Mouse (Mus musculus): ENCODE results near the gene Pde6b. TPM values are rescaled to one million over a fixed set of nuclear protein-coding genes. Genes with fewer than 3 reads are reported as not detected.

The Pde6b gene
- polyA plus RNA-seq, 1 experiment from 2014 or later, result 0.39 TPM

DNA sequence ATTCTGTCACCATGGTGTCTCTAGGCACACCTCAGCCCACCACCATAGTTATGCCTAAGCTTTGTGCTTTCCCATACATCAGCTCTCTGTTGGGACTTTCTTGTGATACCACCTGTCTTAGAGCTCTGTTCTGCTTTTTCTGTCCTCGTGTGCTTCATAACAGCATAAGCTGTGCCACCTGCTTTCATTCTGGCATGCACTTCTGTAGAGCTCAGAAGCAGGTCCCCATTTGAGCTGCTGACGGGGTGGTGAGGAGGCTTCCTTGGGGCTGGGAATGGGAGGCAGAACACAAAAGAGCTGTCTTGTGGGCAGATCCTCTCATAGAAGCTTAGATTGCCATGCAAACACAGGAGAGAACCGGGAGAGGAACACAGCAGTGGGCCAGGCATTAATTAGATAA, 87.8 kb downstream of the Pde6b start:
- H3K4me3 ChIP-seq (ENCODE audit: low read length), result no peak overlapping the region
- no peaks in the 10 kb centered on the region for H3K4me1 ChIP-seq (ENCODE audit: insufficient read depth, low read length)
- H3K27ac ChIP-seq (ENCODE audit: low read length), result no peak overlapping the region
- WGBS, result 93% methylated on average over 3 of the region's 3 CpGs
- H3K27me3 ChIP-seq (ENCODE audit: insufficient read depth, low read length), result no peaks in the 10 kb centered on the region
- ATAC-seq (ENCODE audit: low FRiP score, low TSS enrichment), result no peak
- H3K4me2 ChIP-seq (replicated peaks; ENCODE audit: low read depth, low read length), result no peak overlapping the region
- H3K36me3 ChIP-seq (ENCODE audit: insufficient read depth, low read length), result peaks cover 65% of the 10 kb centered on the region
- no peak overlapping the region for H3K9ac ChIP-seq (replicated peaks; ENCODE audit: low read length)
- H3K9me3 ChIP-seq (ENCODE audit: low read length), result no peaks in the 10 kb centered on the region

Other genes with a start within 250 kb of the Pde6b start
- 43.9 and 46.5 TPM in 2 replicates for gene Dr1, start 119.5 kb upstream of the Pde6b start, polyA plus RNA-seq (2015; fragmentation: Nextera tagmentation; extraction: Ambion mirVana)
- gene Pigg, start 75.8 kb upstream of the Pde6b start, polyA plus RNA-seq (2015; fragmentation: Nextera tagmentation; extraction: Ambion mirVana), result 7.3 and 7.5 TPM in 2 replicates
- 0.21 TPM in 1 of 2 replicates, not detected in the other for gene Gm42517, start 20.5 kb upstream of the Pde6b start, polyA plus RNA-seq (2015; fragmentation: Nextera tagmentation; extraction: Ambion mirVana)
- gene Atp5k, start 46.1 kb downstream of the Pde6b start, polyA plus RNA-seq (2015; fragmentation: Nextera tagmentation; extraction: Ambion mirVana), result 354 and 360 TPM in 2 replicates
- gene Mfsd7a, start 60.5 kb downstream of the Pde6b start, polyA plus RNA-seq (2015; fragmentation: Nextera tagmentation; extraction: Ambion mirVana), result 0.37 and 0.40 TPM in 2 replicates
- gene Pcgf3, start 72.8 kb downstream of the Pde6b start, polyA plus RNA-seq (2015; fragmentation: Nextera tagmentation; extraction: Ambion mirVana), result 18.0 and 21.9 TPM in 2 replicates
- gene Cplx1, start 161.6 kb downstream of the Pde6b start, polyA plus RNA-seq (2015; fragmentation: Nextera tagmentation; extraction: Ambion mirVana), result 0.44 and 1.1 TPM in 2 replicates
- 63.3 and 67.3 TPM in 2 replicates for gene Gak, start 241.4 kb downstream of the Pde6b start, polyA plus RNA-seq (2015; fragmentation: Nextera tagmentation; extraction: Ambion mirVana)
- 31.9 and 32.7 TPM in 2 replicates for gene Tmem175, start 241.4 kb downstream of the Pde6b start, polyA plus RNA-seq (2015; fragmentation: Nextera tagmentation; extraction: Ambion mirVana)